Mouse (Mus musculus) layer of hippocampus, postnatal 14 days (tissue): ENCODE data around the gene Adcy9. TPM values are rescaled to one million over a fixed set of nuclear protein-coding genes. Genes with fewer than 3 reads are reported as not detected.
"Not testable (repeated sequence)": the region's sequence is repeated elsewhere in the genome, so short reads cannot be mapped to it uniquely, and the experiment has no call there.

Experiments
- DNase-seq, 2 experiments: peaks; one replicate each; pipeline ENCODE4 v3.0.0; 2021 to 2022; ENCODE audit warnings: low spot score in 2 of 2, mixed read lengths in 1 of 2
- total RNA-seq, 2 experiments: library from RNA; stranded (reverse); gene quantifications; 2 replicates each; pipeline ENCODE4 v1.2.3; 2021

The Adcy9 gene
- total RNA-seq, 2 experiments from 2014 or later = 72.3 to 74.6 TPM

DNA sequence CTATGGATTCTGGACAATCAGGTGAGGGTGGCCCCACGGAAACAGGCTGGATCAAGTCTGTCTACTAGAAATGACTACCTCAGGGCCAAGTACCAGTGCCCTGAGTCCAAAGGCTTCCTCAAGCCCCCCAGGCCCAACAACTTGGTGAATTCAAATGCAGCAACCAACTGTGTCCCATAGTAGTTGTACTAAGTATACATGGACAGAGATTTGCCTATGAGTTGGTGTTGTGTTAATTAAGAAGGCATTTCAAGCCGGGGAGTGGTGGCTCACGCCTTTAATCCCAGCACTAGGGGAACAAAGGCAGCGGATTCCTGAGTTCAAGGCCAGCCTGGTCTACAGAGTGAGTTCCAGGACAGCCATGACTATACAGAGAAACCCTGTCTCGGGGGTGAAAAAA lies 143.7 kb downstream of the Adcy9 start:
- DNase-seq = no peak

GRCm38 (mm10) chr16:4276151-4276550 lies 144.1 kb downstream of the Adcy9 start:
- DNase-seq = no peak

GRCm38 (mm10) chr16:4273702-4274476 lies 146.4 kb downstream of the Adcy9 start:
- DNase-seq = peak; percentile 66 to 81

GRCm38 (mm10) chr16:4272254-4272653 lies 148.0 kb downstream of the Adcy9 start:
- no peak for DNase-seq

DNA sequence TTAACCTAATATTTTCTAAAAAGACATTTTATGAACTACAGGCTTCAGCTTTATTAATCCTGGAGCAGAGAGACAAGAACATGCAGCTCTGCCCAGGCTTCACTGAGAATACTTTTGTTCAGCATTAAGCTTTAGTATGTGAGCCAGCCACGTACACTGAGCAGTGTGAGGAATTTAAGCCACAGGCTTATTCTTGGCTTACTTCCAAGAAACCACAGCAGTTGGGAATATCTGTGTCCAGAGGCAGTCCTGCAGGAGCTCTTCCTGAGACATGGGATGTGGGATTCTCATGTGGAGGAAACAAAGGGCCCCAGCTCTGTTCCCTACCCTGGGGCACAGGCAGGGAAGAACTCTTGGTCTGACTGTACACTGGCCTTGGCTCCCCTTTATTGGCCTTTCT lies 149.4 kb downstream of the Adcy9 start:
- DNase-seq = no peak

DNA sequence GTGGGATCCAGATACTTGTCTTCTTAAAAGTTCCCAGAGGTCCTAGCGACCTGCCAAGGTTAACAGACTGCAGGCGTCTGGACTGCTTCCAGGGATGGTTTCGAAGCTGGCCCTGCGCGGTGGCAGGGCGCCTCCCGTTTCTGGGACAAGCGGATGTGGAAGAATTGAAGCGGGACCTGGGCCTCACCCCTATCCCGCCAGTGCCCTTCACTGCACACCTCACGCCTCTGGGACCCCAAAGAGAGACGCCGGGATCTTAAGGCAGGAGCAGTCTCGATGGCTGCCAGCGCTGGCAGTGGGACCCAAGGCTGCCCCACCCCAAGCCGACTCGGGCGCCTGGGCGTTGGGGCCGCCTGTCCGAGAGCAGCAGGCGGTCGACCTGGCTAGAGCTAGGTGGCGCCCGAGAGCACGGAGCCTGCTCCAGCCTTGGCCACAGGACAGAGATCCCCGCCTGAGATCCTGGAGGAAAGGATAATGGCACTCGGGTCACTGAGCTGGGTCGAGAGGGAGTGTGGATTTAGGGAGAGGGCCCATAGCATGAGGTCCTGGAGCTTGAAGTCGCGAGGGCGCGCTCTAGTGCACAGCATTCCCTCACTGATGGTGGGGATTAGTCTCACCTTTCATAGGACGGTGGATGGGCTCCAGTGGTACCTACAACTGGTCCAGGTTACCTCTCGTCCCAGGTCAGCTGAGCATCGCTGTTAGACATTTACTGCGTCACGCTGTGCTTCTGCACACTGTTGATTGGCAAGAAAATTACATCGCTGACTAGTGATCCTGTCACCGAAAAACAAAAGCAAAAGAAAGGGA lies 152.2 kb downstream of the Adcy9 start:
- peak; percentile 51 to 65 for DNase-seq

- no peak for DNase-seq
These were observed 152.8 kb downstream of the Adcy9 start for GRCm38 (mm10) chr16:4267453-4267852.

DNA sequence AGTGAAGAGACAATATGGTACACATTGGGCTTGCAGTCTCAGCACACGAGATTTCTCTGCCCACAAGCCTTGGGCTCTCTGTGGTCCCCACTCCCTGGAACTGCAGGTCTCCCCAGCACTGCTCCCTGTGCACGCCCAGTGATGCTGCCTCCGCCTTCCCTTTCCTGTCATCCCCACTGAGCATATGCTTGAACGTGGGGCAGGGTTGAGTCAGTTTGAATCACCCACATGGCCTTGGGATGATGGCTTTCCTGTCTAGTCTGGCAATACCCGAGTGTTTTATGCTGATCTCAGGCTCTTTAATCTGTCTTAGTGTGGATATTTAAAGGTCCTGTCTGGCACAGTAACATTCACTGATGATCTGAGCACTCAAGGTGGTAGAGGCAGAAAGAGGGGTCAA lies 154.9 kb downstream of the Adcy9 start:
- DNase-seq = no peak

- no peak for DNase-seq
These were observed 156.8 kb downstream of the Adcy9 start for GRCm38 (mm10) chr16:4263486-4263885.

DNA sequence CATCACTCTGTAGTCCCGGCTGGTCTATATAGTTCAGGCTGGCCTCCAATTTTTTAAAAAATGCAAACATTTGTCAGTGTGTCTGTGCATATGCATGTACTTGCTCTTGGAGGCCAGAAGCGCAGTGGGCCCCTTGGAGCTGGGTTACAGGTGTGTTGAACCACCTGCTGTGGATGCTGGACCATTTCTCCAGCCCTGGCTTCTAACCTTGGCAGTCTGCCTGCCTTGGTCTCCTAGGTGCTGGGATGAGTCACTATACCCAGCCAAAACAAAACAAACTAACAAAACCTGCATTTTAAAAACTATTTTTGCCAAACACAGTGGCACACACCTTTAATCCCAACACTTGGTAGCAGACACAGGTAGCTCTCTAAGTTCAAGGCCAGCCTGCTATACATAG lies 162.8 kb downstream of the Adcy9 start:
- no peak for DNase-seq

GRCm38 (mm10) chr16:4248791-4249190 lies 171.5 kb downstream of the Adcy9 start:
- DNase-seq = no peak

GRCm38 (mm10) chr16:4245241-4245640 lies 175.1 kb downstream of the Adcy9 start:
- not testable (repeated sequence) for DNase-seq

Other genes with a start within 250 kb of the Adcy9 start
- gene Crebbp, start 206.5 kb downstream of the Adcy9 start, total RNA-seq = 10 to 100 TPM; 80.4 to 86.4 TPM
- 10 to 100 TPM; 24.0 to 24.2 TPM for gene Srl, start 121.3 kb upstream of the Adcy9 start, total RNA-seq
- 1 to 10 TPM; 3.2 to 4.5 TPM for gene Tfap4, start 139.4 kb upstream of the Adcy9 start, total RNA-seq
- gene Glis2, start 174.2 kb upstream of the Adcy9 start, total RNA-seq = 10 to 100 TPM; 19.8 to 30.5 TPM
- gene Pam16, start 204.5 kb upstream of the Adcy9 start, total RNA-seq = 10 to 100 TPM; 69.5 to 80.1 TPM
- gene Vasn, start 219.4 kb upstream of the Adcy9 start, total RNA-seq = 1 to 10 TPM; 6.4 to 9.0 TPM
- 10 to 100 TPM; 61.0 to 66.2 TPM for gene Dnaja3, start 219.5 kb upstream of the Adcy9 start, total RNA-seq